Mouse (Mus musculus): ENCODE results near the gene Il13ra1. TPM values are rescaled to one million over a fixed set of nuclear protein-coding genes. Genes with fewer than 3 reads are reported as not detected.

Gene Il13ra1
- polyA plus RNA-seq (2012; ENCODE audit: low replicate concordance), result 1.5 and 2.0 TPM in 2 replicates

DNA sequence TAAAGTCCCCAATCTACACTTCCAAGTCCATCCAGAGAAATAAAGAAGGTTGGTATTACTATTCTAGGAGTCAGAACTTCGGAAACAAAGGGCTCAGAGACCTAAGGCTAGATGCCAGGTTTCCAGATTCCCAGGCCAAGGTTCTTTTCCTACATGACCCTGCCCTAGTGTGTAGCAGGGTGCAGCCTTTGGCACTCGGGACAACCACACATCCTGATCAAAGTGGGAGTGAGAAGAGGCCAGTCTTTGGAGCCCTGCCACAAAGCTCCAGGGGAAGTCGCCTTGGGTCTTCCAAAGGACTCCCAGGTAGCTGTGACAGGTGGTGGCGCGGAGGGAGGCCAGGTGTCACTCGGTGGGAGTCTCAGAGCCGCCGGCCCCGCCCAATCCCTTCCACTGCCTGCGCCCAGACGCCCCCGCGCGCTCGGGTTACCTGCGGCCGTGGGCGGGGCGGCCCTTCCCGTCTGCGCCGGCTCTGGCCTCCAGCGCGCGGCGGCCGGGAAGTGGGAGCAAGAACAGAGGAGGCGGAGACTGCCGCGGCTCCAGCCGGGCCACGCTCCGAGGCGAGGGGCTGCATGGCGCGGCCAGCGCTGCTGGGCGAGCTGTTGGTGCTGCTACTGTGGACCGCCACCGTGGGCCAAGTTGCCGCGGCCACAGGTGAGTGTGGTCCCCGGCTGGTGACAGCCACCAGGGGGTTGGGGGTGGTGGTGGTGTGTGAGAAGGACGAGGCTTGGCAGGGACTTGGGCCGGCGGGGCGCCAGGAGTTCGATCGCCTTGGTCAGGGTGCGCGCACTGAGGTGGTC lies at the start of gene Il13ra1:
Il13ra1 (plus strand) TSS at position 489 of the 800 bp plus-strand sequence.

DNA sequence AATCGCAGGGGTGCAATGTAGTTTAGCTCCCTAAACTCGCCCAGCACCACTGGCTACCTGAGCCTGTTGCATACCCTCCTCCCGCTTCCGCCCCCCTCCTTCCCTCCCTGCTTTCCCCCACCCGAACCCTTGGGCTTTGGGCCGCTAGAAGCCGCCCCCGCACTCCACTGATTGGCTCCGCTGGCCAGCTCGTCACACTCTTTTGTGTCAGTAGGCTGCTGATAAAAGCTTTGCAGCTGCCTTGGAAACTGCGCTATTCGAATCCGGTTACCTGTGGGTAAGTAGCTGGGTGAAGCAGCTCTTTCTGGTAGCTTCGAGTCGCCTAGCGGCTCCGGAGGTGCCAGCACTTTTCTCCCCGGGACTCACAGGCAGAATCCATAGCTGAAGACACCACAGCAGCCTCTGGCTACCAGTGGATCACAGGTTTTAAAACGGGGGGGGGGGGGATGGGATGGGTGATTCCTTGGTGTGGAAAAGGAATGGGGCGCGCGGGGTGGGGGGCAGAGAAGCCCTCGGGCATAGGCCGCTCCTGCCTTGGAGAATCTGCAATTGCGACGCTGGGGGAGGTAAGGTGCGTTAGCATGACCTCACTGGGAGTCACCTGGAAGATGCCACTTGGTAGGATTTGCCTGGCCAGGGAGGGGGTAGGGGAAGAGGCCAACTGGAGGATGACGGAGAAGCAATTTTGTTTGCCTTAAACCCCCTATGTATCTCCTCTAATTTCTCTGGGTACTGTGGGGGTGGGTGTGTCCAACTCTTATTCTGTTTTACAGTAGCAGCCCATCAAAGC lies 84.0 kb downstream of the Il13ra1 start, which contains the start of gene Zcchc12:
Zcchc12 (plus strand) TSS at position 169 of the 790 bp plus-strand sequence.

Other genes starting within 250 kb of the Il13ra1 start
- 11.9 and 17.4 TPM in 2 replicates for gene Dock11, start 223.3 kb upstream of the Il13ra1 start, polyA plus RNA-seq (2012; ENCODE audit: low replicate concordance)
- gene Zcchc12, start 83.8 kb downstream of the Il13ra1 start, polyA plus RNA-seq (2012; ENCODE audit: low replicate concordance), result not detected in 2 replicates
- gene Lonrf3, start 216.2 kb downstream of the Il13ra1 start, polyA plus RNA-seq (2012; ENCODE audit: low replicate concordance), result 0.42 and 1.3 TPM in 2 replicates

All from hematopoietic multipotent progenitor cell, adult 10-12 weeks (in vitro differentiated cells).